Mouse (Mus musculus) thymus, adult 2 months (tissue): ENCODE measurements around the gene Sorl1.

Source experiments
- CTCF ChIP-seq: fragments of 200-500 bp; IDR thresholded peaks from 2 replicates; pipeline ENCODE4 v1.5.1; 2012; ENCODE audit warnings: mild to moderate bottlenecking, control low read depth, low read length, moderate library complexity, borderline replicate concordance; ENCODE audit not compliant: control insufficient read depth, poor library complexity, insufficient read depth; ENCODE audit errors: extremely low read depth
- POLR2A ChIP-seq: fragments of 200-500 bp; IDR thresholded peaks from 2 replicates; pipeline ENCODE4 v1.6.1; 2012; ENCODE audit warnings: mild to moderate bottlenecking, low read length, control low read depth, moderate library complexity; ENCODE audit not compliant: control insufficient read depth, poor library complexity, insufficient read depth; ENCODE audit errors: extremely low read depth

DNA sequence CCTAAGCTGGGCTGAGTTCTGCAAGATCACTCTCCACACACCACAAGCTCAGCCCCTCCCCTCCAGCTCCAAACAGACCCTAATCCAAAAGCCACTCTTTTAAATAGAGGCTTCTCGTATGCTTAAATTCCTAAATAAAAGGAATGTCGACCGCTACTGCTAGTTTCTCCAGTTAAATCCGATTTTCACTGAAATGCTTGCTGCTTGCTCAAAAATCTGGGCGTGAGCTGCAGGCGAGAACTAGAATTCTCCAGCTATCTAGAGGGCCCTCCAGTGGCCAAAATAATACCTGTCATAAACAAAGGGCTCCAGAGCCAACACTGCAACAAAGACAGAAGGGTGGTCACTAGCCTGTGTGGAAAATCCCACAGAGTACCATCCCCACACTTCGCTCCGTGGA, 170.6 kb downstream of the Sorl1 start:
- TF ChIP-seq CTCF (no peak), POLR2A (no peak)
